In genomic region chr12:107994421-107994820, GRCm38 (mm10) we compare ENCODE assay signal across 15 mouse cellular contexts. TPM values are rescaled to one million over a fixed set of nuclear protein-coding genes. Genes with fewer than 3 reads are reported as not detected.
DNase-seq lines count a peak whose midpoint lies in the region; ATAC-seq and TF ChIP-seq lines count a peak whose summit lies in the region.
"Had no signal": no experiment of that assay in that cellular context is flagged by ENCODE, and none has a peak within 500 bp of the region (broad histone marks: within the 10 kb centered on the region; RNA-seq: fewer than 3 reads in every experiment).

No protein-coding gene starts in this region.

- no peak overlapping the region for H3K9ac ChIP-seq in embryonic facial prominence, embryonic 15.5 days
- no peak overlapping the region for H3K9ac ChIP-seq in midbrain, embryonic 15.5 days
- H3K9ac ChIP-seq: liver, embryonic 14.5 days; stomach, embryonic 15.5 days had no signal

- peaks cover 93% of the 10 kb centered on the region for H3K4me1 ChIP-seq in embryonic facial prominence, embryonic 15.5 days
- peaks cover 78% of the 10 kb centered on the region for H3K4me1 ChIP-seq in midbrain, embryonic 15.5 days

- TF ChIP-seq CTCF in left cerebral cortex, adult 2 months (IDR thresholded peaks at IDR 0.05): no peak

- H3K9me3 ChIP-seq in embryonic facial prominence, embryonic 15.5 days (replicated peaks): no peaks in the 10 kb centered on the region
- H3K9me3 ChIP-seq in midbrain, embryonic 15.5 days: no peaks in the 10 kb centered on the region
- H3K9me3 ChIP-seq: stomach, embryonic 15.5 days had no signal

- peak overlapping the region; percentile 8; the same call in 1 of the 2 replicates for H3K4me2 ChIP-seq in embryonic facial prominence, embryonic 15.5 days (replicated peaks)
- H3K4me2 ChIP-seq in midbrain, embryonic 15.5 days: peak overlapping the region; percentile 23
- H3K4me2 ChIP-seq: stomach, embryonic 15.5 days had no signal

- H3K4me3 ChIP-seq in left cerebral cortex, adult 2 months: no peak overlapping the region
- H3K4me3 ChIP-seq in embryonic facial prominence, embryonic 15.5 days (replicated peaks): no peak overlapping the region
- H3K4me3 ChIP-seq in midbrain, embryonic 15.5 days: no peak overlapping the region
- H3K4me3 ChIP-seq: stomach, embryonic 15.5 days had no signal

- ATAC-seq in embryonic facial prominence, embryonic 15.5 days (ENCODE audit: insufficient number of reproducible peaks, low FRiP score, low TSS enrichment, low read depth): no peak
- ATAC-seq in midbrain, embryonic 15.5 days (replicated peaks): no peak
- no peak for ATAC-seq in erythroblast, adult 5-6 weeks (replicated peaks; ENCODE audit: low FRiP score, poor library complexity, severe bottlenecking)

- intact Hi-C loops in left cerebral cortex, adult 2 months (cut with DNase I): no loop called here

- H3K27ac ChIP-seq in left cerebral cortex, adult 2 months: peak overlapping the region; percentile 2; the same call in 1 of the 2 replicates
- H3K27ac ChIP-seq in embryonic facial prominence, embryonic 15.5 days (replicated peaks): no peak overlapping the region
- H3K27ac ChIP-seq in midbrain, embryonic 15.5 days: no peak overlapping the region
- H3K27ac ChIP-seq: liver, embryonic 14.5 days; stomach, embryonic 15.5 days had no signal

- DNase-seq in left cerebral cortex, adult 2 months (ENCODE audit: extremely low spot score in 1 of 2, low spot score in 2 of 2): peak in 1 of 2 experiments; percentile 11
- no peak for DNase-seq in left cerebral cortex, adult 11 months (ENCODE audit: low spot score)
- DNase-seq in CD4-positive helper T cell, adult 2 months (ENCODE audit: low read depth, low spot score): peak; percentile 53
- no peak for DNase-seq in T-cell, adult 2 months (ENCODE audit: low spot score)
- DNase-seq: cerebellum, adult 11-12 months; heart, adult 18-20 months; layer of hippocampus, adult 9-11 months; left cerebral cortex, postnatal 4 days had no signal

- 39% methylated on average over 4 of the region's 4 CpGs for WGBS in embryonic facial prominence, embryonic 15.5 days
- 45% methylated on average over 4 of the region's 4 CpGs for WGBS in midbrain, embryonic 15.5 days

- no peaks in the 10 kb centered on the region for H3K27me3 ChIP-seq in embryonic facial prominence, embryonic 15.5 days
- H3K27me3 ChIP-seq in midbrain, embryonic 15.5 days (replicated peaks): no peaks in the 10 kb centered on the region
- H3K27me3 ChIP-seq: CH12.LX had no signal

- no peaks in the 10 kb centered on the region for H3K36me3 ChIP-seq in embryonic facial prominence, embryonic 15.5 days
- no peaks in the 10 kb centered on the region for H3K36me3 ChIP-seq in midbrain, embryonic 15.5 days (replicated peaks)
- H3K36me3 ChIP-seq: stomach, embryonic 15.5 days had no signal

RNA-seq across cellular contexts. Expression of gene Bcl11b, which starts 9.0 kb away (rescaled TPM):
- total RNA-seq in left cerebral cortex, adult 2 months (2021): 10 to 100 TPM; 57.8 to 69.0 TPM
- polyA plus RNA-seq in embryonic facial prominence, embryonic 15.5 days (2015; fragmentation: Nextera tagmentation; extraction: Ambion mirVana): 27.0 and 28.8 TPM in 2 replicates
- 33.7 and 37.6 TPM in 2 replicates for polyA plus RNA-seq in midbrain, embryonic 15.5 days (2015; fragmentation: Nextera tagmentation; extraction: Ambion mirVana)
- 0.21 TPM in 1 of 2 replicates, not detected in the other for total RNA-seq in erythroblast, adult 5-6 weeks (2015; ENCODE audit: low replicate concordance)
- total RNA-seq in erythroblast, adult 5-6 weeks (2017; ENCODE audit: low replicate concordance): 0.28 TPM in 1 of 2 replicates, not detected in the other
- total RNA-seq: CH12.LX; gastrocnemius, adult 18-20 months had no signal

Comparison
In these comparisons a context has a peak if more than half of its experiments do, and no peak if none do; other contexts are left out.
1. RNA of gene Bcl11b, which starts 9.0 kb away (total RNA-seq): 57.8 to 69.0 TPM in left cerebral cortex, adult 2 months; 0.21 to 0.28 TPM in erythroblast, adult 5-6 weeks; every median in the first group is over 10 times any median in the second.